Mouse (Mus musculus): Measurements from ENCODE around the gene Brpf3.

DNA sequence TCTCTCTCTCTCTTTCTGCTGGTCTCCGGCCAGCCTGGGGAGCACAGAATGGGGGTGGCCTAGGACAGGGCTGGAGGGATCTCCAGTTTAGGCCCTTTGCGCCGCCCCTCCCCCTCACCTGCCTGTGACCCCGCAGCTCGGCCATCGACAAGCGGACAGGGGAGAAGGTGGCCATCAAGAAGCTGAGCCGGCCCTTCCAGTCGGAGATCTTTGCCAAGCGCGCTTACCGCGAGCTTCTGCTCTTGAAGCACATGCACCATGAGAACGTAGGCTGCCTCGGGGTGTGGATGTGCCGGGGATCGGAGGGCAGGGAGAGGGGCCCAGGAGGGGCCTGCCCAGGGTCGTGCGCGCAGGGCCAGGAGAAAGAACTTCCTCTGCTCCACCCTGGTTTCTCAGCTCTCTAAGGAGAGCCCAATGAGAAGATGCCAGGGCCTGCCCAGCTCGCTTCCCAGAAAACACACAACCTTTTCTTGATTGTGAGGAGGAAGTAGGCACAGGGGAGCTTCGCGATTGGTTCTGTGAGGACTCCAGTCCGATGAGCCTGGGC, 30.9 kb upstream of the Brpf3 start:
- no peak for TF ChIP-seq CTCF (conservative IDR thresholded peaks at IDR 0.05 in 1 of 2, IDR thresholded peaks at IDR 0.05 in 1 of 2; ENCODE audit: low read depth in 2 of 2, low read length in 2 of 2)
- TF ChIP-seq POLR2A (IDR thresholded peaks at IDR 0.05; ENCODE audit: low read depth, low read length): no peak
